Mouse (Mus musculus): Measurements from ENCODE around the gene Vmn1r203.
"Not testable (repeated sequence)": the region's sequence is repeated elsewhere in the genome, so short reads cannot be mapped to it uniquely, and the experiment has no call there.

Gene Vmn1r203

DNA sequence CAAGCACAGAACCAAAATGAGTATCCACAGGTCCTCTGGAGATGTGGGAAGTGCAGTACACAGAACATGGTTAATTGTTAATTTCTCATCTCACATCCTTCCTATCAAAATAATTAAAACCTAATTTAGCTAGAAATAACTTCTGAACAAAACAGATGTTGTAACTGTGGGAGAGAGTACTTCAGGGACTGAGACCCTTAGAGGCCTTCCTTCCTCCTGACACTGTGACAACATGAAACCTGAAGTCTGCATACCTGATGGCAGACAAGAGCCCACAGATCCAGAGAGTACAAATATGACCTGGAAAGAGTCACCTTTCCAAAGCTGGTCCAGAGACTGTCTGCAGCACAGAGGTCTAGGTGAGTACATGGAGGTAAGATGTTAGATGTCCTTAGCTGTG, at the start of gene Vmn1r203:
Gene Vmn1r203 (plus strand): TSS at position 301 of the 400 bp plus-strand sequence.
- DNase-seq (ENCODE audit: extremely low spot score, low spot score), result no peak

DNA sequence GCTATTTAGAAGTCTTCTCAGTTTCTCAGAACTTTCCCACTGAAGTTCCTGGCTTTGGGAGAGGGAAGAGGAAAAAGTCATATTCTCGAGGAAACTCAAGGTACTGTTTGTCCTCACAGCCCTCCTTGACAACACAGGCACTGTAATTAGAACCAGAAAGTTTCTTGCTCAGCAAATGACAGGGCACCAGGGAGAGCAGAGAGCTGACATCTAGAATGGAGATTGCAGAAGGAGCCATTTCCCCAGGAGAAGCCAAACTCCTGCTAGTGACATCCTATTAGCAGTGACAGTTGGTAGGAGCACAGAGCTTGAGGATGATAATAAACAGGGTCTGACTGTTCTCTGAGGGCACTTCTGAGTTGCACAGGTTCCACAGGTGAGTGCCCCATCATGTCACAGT, 46.3 kb upstream of the Vmn1r203 start, which contains the start of gene Vmn1r201:
Gene Vmn1r201 (plus strand): TSS at position 301 of the 400 bp plus-strand sequence.
- DNase-seq (ENCODE audit: extremely low spot score, low spot score), result no peak

DNA sequence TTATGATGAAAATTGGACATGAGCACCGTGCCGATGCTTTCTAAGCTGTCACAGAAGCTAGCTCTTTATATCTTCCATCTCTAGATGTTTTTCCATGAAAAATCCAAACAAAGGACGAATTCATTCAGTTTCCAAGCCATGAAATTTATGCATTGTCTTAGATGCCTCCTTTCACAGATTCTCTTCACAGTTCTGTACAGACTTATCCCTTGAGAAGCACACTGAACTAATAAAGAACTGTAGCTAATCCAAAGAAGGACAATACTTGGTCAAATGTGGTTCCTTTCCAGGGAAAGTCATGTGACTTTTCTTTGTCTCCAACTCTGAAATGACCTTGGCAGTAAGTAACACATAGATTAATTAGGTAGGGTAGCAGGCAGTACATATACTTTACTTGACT, 15.5 kb upstream of the Vmn1r203 start:
- DNase-seq (ENCODE audit: extremely low spot score, low spot score), result no peak

DNA sequence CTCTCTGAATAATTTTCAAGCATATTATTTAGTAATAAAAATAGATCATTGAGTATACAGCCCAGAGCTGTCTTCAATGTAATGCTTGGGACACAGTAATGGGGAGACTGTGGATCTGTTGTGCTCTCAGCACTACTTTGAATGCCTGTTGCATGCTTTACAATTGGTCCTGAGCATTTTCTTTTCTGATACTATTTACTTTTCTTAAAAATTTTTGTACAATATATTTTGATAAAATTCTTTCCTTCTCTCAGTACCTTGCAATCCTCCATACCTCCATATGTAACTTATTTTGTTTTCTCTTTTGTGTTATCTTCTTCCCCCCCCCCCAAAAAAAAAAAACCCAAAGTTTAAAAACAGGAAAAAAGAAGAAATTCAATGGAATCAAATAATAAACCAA, 12.6 kb upstream of the Vmn1r203 start, which contains the start of gene Vmn1r202:
Gene Vmn1r202 (minus strand): TSS at position 101 of the 400 bp plus-strand sequence.
- no peak for DNase-seq (ENCODE audit: extremely low spot score, low spot score)

DNA sequence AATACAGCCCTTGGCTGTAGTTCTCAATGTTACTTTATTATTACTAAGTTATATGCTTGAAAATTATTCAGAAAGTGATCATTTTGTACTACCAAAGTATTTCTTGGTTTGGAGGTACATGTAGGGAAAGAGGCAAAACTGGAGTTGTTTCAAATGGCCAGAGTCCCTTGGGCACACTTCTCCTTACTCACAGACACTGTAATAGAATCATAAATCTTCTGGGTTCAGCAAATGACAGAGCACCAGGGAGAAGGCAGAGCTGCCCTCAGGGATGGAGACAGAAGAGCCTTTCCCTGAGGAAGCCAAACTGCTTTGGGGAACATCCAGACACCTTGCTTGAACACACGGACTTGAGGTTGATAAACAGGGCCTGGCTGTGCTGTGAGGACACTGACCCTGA, 35.0 kb downstream of the Vmn1r203 start, which contains the start of gene Vmn1r204:
Gene Vmn1r204 (plus strand): TSS at position 301 of the 400 bp plus-strand sequence.
- DNase-seq (ENCODE audit: extremely low spot score, low spot score), result not testable (repeated sequence)

DNA sequence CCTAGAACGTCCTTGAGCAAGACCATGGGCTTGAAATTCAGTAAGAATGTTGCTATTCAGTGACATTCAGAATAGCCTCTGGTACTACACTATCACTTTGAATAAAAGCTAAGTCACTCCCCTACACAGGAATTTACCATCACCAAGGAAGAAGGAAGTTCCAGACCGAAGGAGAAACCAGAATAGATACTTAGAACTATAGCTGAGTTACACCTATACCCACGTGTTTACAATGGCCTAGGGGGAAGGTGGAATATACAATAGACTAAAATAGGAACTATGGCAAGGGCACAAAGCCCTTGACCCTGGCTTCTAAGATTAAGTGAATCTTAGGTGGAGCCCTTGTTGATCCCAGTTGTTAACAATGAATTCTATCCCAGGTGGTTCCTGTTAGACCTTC, 57.0 kb downstream of the Vmn1r203 start:
- DNase-seq (ENCODE audit: extremely low spot score, low spot score), result not testable (repeated sequence)
